Mouse (Mus musculus) stomach, embryonic 15.5 days (tissue): ENCODE measurements around the gene Gm21969. TPM values are rescaled to one million over a fixed set of nuclear protein-coding genes. Genes with fewer than 3 reads are reported as not detected.

Experiments
- microRNA-seq: library from miRNA; unstranded; fragments of <30 nt; microRNA quantifications from one replicate; pipeline ENCODE4, GENCODE M21; 2016
- polyA plus RNA-seq: library from polyadenylated mRNA; unstranded; fragments of >200 nt; fragmentation: Nextera tagmentation; extraction: Ambion mirVana; gene quantifications from 2 replicates; pipeline ENCODE4 v1.2.1, GENCODE M21; 2015

Gm21969 gene
- polyA plus RNA-seq, 1 experiment from 2014 or later = not detected

Small RNA genes within 50 kb of the gene (microRNA-seq; reads per million reads assigned to microRNA genes)
- gene Gm25571 (not detected), gene Mir7020 (not detected)

Other genes with a start within 250 kb of the Gm21969 start
- gene Iffo2, start 72.6 kb upstream of the Gm21969 start, polyA plus RNA-seq = 2.2 and 4.2 TPM in 2 replicates
- 27.6 and 30.7 TPM in 2 replicates for gene Aldh4a1, start 19.7 kb downstream of the Gm21969 start, polyA plus RNA-seq
- not detected in 2 replicates for gene Tas1r2, start 50.4 kb downstream of the Gm21969 start, polyA plus RNA-seq
- 0.03 and 0.04 TPM in 2 replicates for gene Pax7, start 230.3 kb downstream of the Gm21969 start, polyA plus RNA-seq